Mouse (Mus musculus): ENCODE data around the gene Zfp874a. TPM values are rescaled to one million over a fixed set of nuclear protein-coding genes. Genes with fewer than 3 reads are reported as not detected.
"Not testable (repeated sequence)": the region's sequence is repeated elsewhere in the genome, so short reads cannot be mapped to it uniquely, and the experiment has no call there.

Zfp874a gene
- polyA plus RNA-seq, 1 experiment from 2014 or later, result 9.7 TPM

- peak within 1 kb of the TSS; percentile 58 for H3K9ac ChIP-seq (ENCODE audit: low read depth, low read length)
- no peak for TF ChIP-seq CTCF (IDR thresholded peaks at IDR 0.05; ENCODE audit: low read depth)
- no peaks in the 10 kb centered on the region for H3K36me3 ChIP-seq (ENCODE audit: insufficient read depth, low read length)
- H3K4me1 ChIP-seq (replicated peaks; ENCODE audit: insufficient read depth, low read length), result 0 out of 2 replicates have a peak, but pooled peaks cover 3% of the 10 kb centered on the region
- H3K27ac ChIP-seq, result peak within 1 kb of the TSS; percentile 51; the same call in 1 of the 2 replicates
- no peaks in the 10 kb centered on the region for H3K9me3 ChIP-seq (replicated peaks; ENCODE audit: low read length)
- peak within 1 kb of the TSS; percentile 64 for H3K4me3 ChIP-seq (replicated peaks; ENCODE audit: low read depth, low read length)
- ATAC-seq (replicated peaks; ENCODE audit: low FRiP score, low read depth) (peak; percentile 95), DNase-seq (ENCODE audit: low spot score) (peak; percentile 96)
- 2% methylated on average over 20 of the region's 20 CpGs for WGBS
- H3K27me3 ChIP-seq (ENCODE audit: insufficient read depth, low read length), result no peaks in the 10 kb centered on the region
- peak within 1 kb of the TSS; percentile 62 for H3K4me2 ChIP-seq (ENCODE audit: low read length)
Observed at GRCm38 (mm10) chr13:67483625-67484423, 32.4 kb upstream of the Zfp874a start, which contains the start of gene Zfp874b. Gene Zfp874b, minus strand, starts transcription at chr13:67484258.

GRCm38 (mm10) chr13:67481528-67481927 is 30.1 kb upstream of the Zfp874a start:
- no peak overlapping the region for H3K4me3 ChIP-seq (replicated peaks; ENCODE audit: low read depth, low read length)
- WGBS, result 61% methylated on average over 4 of the region's 4 CpGs
- no peak for ATAC-seq (replicated peaks; ENCODE audit: low FRiP score, low read depth)

GRCm38 (mm10) chr13:67469274-67469673 is 17.9 kb upstream of the Zfp874a start:
- Histone ChIP-seq H3K27ac (no peak overlapping the region), H3K4me3 (replicated peaks; ENCODE audit: low read depth, low read length) (no peak overlapping the region), H3K4me1 (replicated peaks; ENCODE audit: insufficient read depth, low read length) (no peaks in the 10 kb centered on the region), H3K9me3 (replicated peaks; ENCODE audit: low read length) (no peaks in the 10 kb centered on the region), H3K36me3 (ENCODE audit: insufficient read depth, low read length) (peaks cover 17% of the 10 kb centered on the region; the same call in 1 of the 2 replicates), H3K27me3 (ENCODE audit: insufficient read depth, low read length) (no peaks in the 10 kb centered on the region), H3K9ac (ENCODE audit: low read depth, low read length) (no peak overlapping the region), H3K4me2 (ENCODE audit: low read length) (no peak overlapping the region)
- WGBS, result 93% methylated on average over 3 of the region's 3 CpGs
- DNase-seq (ENCODE audit: low spot score) (no peak), ATAC-seq (replicated peaks; ENCODE audit: low FRiP score, low read depth) (no peak)
- no peak for TF ChIP-seq CTCF (IDR thresholded peaks at IDR 0.05; ENCODE audit: low read depth)

More at GRCm38 (mm10) chr13:67481528-67481927, 30.1 kb upstream of the Zfp874a start:
- Histone ChIP-seq H3K4me2 (ENCODE audit: low read length) (no peak overlapping the region), H3K9me3 (replicated peaks; ENCODE audit: low read length) (no peaks in the 10 kb centered on the region), H3K4me1 (replicated peaks; ENCODE audit: insufficient read depth, low read length) (0 out of 2 replicates have a peak, but pooled peaks cover 3% of the 10 kb centered on the region), H3K36me3 (ENCODE audit: insufficient read depth, low read length) (0 out of 2 replicates have a peak, but pooled peaks cover 5% of the 10 kb centered on the region), H3K27me3 (ENCODE audit: insufficient read depth, low read length) (no peaks in the 10 kb centered on the region), H3K27ac (no peak overlapping the region), H3K9ac (ENCODE audit: low read depth, low read length) (no peak overlapping the region)
- no peak for DNase-seq (ENCODE audit: low spot score)
- no peak for TF ChIP-seq CTCF (IDR thresholded peaks at IDR 0.05; ENCODE audit: low read depth)

DNA sequence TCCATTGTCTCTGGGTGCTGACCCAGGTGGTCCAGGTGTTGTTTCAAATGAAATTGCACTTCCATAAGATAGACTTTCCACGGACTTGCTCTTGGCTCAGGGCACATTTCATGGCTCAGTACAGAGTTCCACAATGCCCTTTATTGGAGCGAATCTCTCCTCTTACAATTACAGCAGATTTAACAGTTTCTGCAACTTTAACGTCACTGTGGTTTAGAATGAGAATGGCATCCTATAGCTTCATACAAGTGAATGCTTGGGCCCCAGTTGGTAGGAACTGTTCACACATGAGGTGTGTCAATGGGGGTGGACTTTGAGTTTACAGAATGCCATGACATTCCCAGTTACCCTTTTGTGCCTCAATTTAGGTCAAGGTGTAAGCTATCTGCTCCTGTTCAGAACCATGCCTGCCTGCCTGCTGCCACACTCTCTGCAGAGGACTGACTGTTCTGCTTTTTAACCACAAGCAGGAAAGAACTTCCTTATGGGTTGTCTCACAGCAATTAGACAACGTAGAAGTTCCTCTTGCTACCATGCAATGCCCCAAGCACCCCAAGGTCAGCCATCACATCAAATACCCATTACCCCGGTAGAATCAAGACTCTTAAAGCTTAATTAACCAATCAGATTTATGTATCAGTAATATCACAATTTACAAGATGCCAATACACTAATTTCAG is 12.2 kb upstream of the Zfp874a start:
- H3K9ac ChIP-seq (ENCODE audit: low read depth, low read length); H3K4me2 ChIP-seq (ENCODE audit: low read length); H3K27ac ChIP-seq; H3K4me3 ChIP-seq (replicated peaks; ENCODE audit: low read depth, low read length); H3K36me3 ChIP-seq (ENCODE audit: insufficient read depth, low read length); H3K9me3 ChIP-seq (replicated peaks; ENCODE audit: low read length); H3K27me3 ChIP-seq (ENCODE audit: insufficient read depth, low read length); H3K4me1 ChIP-seq (replicated peaks; ENCODE audit: insufficient read depth, low read length); ATAC-seq (replicated peaks; ENCODE audit: low FRiP score, low read depth); DNase-seq (ENCODE audit: low spot score): not testable (repeated sequence)
- WGBS, result 90% methylated on average over 3 of the region's 5 CpGs

DNA sequence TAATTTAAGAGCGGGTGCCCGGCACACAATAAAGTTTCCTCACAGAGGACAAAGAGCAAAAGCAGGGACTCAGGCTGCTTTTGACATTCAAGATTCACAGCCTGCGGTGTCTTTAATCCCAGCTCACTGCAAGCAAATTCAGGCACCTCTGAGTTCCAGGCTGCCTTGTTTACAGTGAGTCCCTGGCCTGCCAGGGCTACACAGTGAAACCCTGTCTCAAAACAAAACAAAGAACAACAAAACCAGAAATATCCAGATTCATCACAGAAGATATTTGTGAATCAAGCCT is 541 bp upstream of the Zfp874a start:
- no peak for ATAC-seq (replicated peaks; ENCODE audit: low FRiP score, low read depth)
- no peak for TF ChIP-seq CTCF (IDR thresholded peaks at IDR 0.05; ENCODE audit: low read depth)
- WGBS, result 0% methylated on average over 3 of the region's 3 CpGs

DNA sequence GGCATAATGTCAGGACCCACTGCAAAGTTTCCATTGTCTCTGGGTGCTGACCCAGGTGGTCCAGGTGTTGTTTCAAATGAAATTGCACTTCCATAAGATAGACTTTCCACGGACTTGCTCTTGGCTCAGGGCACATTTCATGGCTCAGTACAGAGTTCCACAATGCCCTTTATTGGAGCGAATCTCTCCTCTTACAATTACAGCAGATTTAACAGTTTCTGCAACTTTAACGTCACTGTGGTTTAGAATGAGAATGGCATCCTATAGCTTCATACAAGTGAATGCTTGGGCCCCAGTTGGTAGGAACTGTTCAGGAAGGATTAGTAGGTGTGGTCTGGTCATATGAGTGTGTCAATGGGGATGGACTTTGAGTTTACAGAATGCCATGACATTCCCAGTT is 14.3 kb downstream of the Zfp874a start:
- 83% methylated on average over 1 of the region's 3 CpGs for WGBS
- not testable (repeated sequence) for H3K4me1 ChIP-seq (replicated peaks; ENCODE audit: insufficient read depth, low read length); H3K4me3 ChIP-seq (replicated peaks; ENCODE audit: low read depth, low read length); H3K36me3 ChIP-seq (ENCODE audit: insufficient read depth, low read length); H3K27me3 ChIP-seq (ENCODE audit: insufficient read depth, low read length); DNase-seq (ENCODE audit: low spot score); H3K4me2 ChIP-seq (ENCODE audit: low read length); H3K27ac ChIP-seq; H3K9ac ChIP-seq (ENCODE audit: low read depth, low read length); ATAC-seq (replicated peaks; ENCODE audit: low FRiP score, low read depth); H3K9me3 ChIP-seq (replicated peaks; ENCODE audit: low read length)

More for the DNA sequence above, 541 bp upstream of the Zfp874a start:
- peak overlapping the region; percentile 71 for H3K4me2 ChIP-seq (ENCODE audit: low read length)
- no peaks in the 10 kb centered on the region for H3K27me3 ChIP-seq (ENCODE audit: insufficient read depth, low read length)
- peak overlapping the region; percentile 50 for H3K9ac ChIP-seq (ENCODE audit: low read depth, low read length)
- H3K4me1 ChIP-seq (replicated peaks; ENCODE audit: insufficient read depth, low read length), result no peaks in the 10 kb centered on the region
- no peak for DNase-seq (ENCODE audit: low spot score)
- H3K27ac ChIP-seq, result peak overlapping the region; percentile 55
- no peaks in the 10 kb centered on the region for H3K36me3 ChIP-seq (ENCODE audit: insufficient read depth, low read length)
- peak overlapping the region; percentile 55 for H3K4me3 ChIP-seq (replicated peaks; ENCODE audit: low read depth, low read length)
- no peaks in the 10 kb centered on the region for H3K9me3 ChIP-seq (replicated peaks; ENCODE audit: low read length)
